In genomic region chr6:106078629-106079028, GRCm38 (mm10) we compare ENCODE assay signal across 26 mouse cellular contexts.
"Had no signal": no experiment of that assay in that cellular context is flagged by ENCODE, and none has a peak within 500 bp of the region (broad histone marks: within the 10 kb centered on the region; RNA-seq: fewer than 3 reads in every experiment).

No protein-coding gene starts in this region.

- H3K27ac ChIP-seq: embryonic facial prominence, embryonic 10.5 days; embryonic facial prominence, embryonic 12.5 days; embryonic facial prominence, embryonic 13.5 days; embryonic facial prominence, embryonic 15.5 days; forebrain, embryonic 10.5 days; forebrain, embryonic 13.5 days; gastrocnemius, adult 2 months; heart, adult 2 months had no signal

- H3K4me3 ChIP-seq: embryonic facial prominence, embryonic 10.5 days; embryonic facial prominence, embryonic 12.5 days; embryonic facial prominence, embryonic 13.5 days; embryonic facial prominence, embryonic 15.5 days; erythroblast, embryonic 14.5 days; forebrain, embryonic 10.5 days; forebrain, embryonic 13.5 days; gastrocnemius, adult 2 months; heart, adult 2 months had no signal

- H3K27me3 ChIP-seq: embryonic facial prominence, embryonic 12.5 days; embryonic facial prominence, embryonic 13.5 days; embryonic facial prominence, embryonic 15.5 days; forebrain, embryonic 13.5 days had no signal

- H3K36me3 ChIP-seq: embryonic facial prominence, embryonic 10.5 days; embryonic facial prominence, embryonic 12.5 days; embryonic facial prominence, embryonic 13.5 days; embryonic facial prominence, embryonic 15.5 days; forebrain, embryonic 10.5 days had no signal

- H3K9ac ChIP-seq: embryonic facial prominence, embryonic 12.5 days; embryonic facial prominence, embryonic 13.5 days; embryonic facial prominence, embryonic 15.5 days; forebrain, embryonic 13.5 days; forebrain, postnatal 0 days had no signal

- ATAC-seq: forebrain, embryonic 16.5 days; forebrain, postnatal 0 days had no signal

- DNase-seq: cerebellum, adult 18-20 months; cerebellum, adult 2 months; cerebellum, adult 8-10 months; cerebellum, adult 9-10 months; cerebellum, adult 9-11 months; cerebellum, postnatal 10 days; cerebellum, postnatal 14 days; cerebellum, postnatal 25 days; cerebellum, postnatal 36 days; forebrain, postnatal 0 days; gastrocnemius, adult 2 months; gastrocnemius, postnatal 10 days; gastrocnemius, postnatal 14 days; gastrocnemius, postnatal 25 days; gastrocnemius, postnatal 36 days; heart, adult 11 months; heart, adult 18-20 months; heart, adult 2 months had no signal

- H3K4me2 ChIP-seq: embryonic facial prominence, embryonic 12.5 days; embryonic facial prominence, embryonic 13.5 days; embryonic facial prominence, embryonic 15.5 days; forebrain, embryonic 13.5 days had no signal

- H3K4me1 ChIP-seq: embryonic facial prominence, embryonic 10.5 days; embryonic facial prominence, embryonic 12.5 days; embryonic facial prominence, embryonic 13.5 days; embryonic facial prominence, embryonic 15.5 days had no signal

- H3K9me3 ChIP-seq: embryonic facial prominence, embryonic 10.5 days; embryonic facial prominence, embryonic 12.5 days; embryonic facial prominence, embryonic 13.5 days; embryonic facial prominence, embryonic 15.5 days; forebrain, embryonic 10.5 days; forebrain, embryonic 13.5 days had no signal
